Mouse (Mus musculus): Measurements from ENCODE around the gene Tanc2.

The Tanc2 gene

DNA sequence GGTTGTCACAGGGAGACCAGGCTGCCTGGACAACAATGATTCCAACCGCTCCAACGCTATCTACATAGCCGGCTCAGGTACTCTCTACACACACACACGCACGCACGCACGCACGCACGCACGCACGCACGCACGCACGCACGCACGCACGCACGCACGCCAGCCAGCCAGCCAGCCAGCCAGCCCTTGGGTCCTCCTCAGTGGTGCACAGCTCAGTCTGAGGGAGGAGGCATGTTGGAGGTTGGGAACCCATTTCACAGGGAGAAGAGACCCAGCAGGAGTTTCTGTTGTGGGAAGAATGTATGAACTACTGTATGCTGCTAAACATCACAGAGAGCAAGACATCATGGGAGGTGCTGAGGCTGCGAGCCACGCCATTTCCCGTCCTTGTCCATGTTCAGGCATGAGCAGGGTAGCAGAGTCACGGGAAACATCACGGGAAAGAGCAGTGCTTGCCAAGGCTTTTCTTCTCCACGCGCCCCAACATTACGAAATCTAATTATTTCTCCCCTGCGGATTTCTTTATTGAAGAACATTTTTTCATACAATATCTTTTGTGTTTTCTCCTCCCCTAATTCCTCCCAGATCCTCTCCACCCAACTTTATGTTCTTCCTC, 366.1 kb downstream of the Tanc2 start:
- no peak for DNase-seq (ENCODE audit: low read depth)

DNA sequence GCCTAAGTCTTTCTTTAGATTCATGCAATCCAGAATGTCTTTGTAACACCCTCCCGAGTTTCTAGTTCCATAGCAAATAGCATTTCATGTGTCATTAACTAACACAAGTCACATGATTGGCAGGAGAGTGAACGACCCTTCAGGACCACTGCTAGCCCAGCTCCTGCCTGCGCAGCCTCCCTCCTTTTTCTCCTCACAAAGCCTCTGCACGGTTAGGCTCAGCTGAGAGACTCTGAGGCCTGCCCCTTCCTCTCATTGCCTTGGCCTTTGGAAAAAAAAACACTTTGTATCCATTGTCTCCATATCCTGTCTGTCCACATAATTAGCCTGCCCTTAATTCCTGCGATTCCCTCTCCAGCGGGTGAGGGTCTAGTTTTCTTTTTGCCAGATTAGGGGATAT, 367.7 kb downstream of the Tanc2 start:
- no peak for DNase-seq (ENCODE audit: low read depth)

DNA sequence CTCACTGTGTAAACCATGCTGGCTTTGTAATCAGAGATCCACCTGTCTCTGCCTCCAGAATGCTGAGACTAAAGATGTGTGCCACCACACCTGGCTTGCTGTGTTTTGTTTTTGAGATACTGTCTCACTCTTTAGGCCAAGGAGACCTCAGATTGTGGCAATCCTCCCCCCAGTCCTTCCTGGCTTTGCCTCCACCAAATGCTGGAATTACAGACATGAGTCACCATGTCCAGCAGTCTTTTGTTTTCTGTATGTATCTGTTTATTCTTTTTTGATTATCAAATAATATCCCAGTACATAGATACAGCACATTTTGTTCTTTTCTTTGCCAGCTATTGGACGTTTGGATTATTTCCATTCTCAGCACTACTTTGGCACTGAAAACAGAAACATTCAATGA, 368.8 kb downstream of the Tanc2 start:
- no peak for DNase-seq (ENCODE audit: low read depth)

DNA sequence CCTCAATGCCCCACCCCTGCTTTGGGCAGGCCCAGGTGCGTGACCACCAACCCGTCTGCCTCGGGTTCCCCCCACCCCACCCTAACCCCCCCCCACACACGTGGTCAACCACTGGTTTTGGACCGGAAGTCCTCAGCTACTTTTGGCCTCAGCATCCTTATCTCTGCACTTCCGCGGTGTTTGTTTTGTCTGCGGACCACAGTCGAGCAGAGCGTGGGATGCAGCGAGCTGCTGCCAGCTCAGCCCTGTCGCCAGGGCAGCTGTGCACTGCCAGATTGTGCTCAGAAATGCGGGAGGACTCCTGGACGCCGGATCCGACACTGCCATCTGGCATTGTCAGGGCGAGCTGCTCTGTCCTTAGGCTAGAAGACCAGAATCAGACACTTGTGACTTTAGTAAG, 369.6 kb downstream of the Tanc2 start:
- peak; percentile 74 for DNase-seq (ENCODE audit: low read depth)

DNA sequence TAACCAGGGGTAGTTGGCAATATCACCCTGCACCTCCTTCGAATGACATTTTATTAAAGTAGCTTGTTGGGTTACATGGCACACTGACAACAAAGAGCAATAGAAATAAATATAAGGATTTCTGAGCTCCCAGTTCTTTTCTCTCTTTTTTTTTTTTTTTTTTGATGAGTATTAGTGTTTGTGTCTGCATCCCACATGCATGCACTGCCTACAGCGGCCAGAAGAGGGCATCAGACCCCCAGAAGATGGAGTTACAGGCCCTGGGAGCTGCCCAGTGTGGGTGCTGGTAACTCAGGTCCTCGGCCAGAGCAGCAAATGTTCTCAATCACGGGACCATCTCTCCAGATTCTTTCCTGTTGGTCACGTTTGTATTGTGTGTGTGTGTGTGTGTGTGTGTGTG, 374.9 kb downstream of the Tanc2 start:
- DNase-seq (ENCODE audit: low read depth): peak; percentile 24

DNA sequence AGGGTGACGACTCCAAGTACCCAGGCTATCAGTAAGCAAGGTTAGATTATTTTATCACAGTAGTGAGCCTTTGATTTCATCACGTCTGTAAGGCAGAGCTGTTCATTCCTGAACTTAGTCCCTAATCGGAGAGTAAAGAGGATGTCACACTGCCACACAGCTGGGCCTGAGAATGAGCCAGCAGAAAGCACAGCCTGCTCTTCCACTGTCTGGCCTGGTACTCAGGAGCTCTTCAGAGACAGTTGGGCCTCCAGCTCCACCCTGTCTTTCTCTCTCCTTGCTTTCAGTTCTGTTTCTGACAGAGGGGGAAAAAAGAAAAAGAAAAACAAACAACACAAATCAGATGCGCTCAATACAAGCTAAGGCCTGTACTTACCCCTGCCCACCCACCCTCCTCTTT, 376.5 kb downstream of the Tanc2 start:
- no peak for DNase-seq (ENCODE audit: low read depth)

DNA sequence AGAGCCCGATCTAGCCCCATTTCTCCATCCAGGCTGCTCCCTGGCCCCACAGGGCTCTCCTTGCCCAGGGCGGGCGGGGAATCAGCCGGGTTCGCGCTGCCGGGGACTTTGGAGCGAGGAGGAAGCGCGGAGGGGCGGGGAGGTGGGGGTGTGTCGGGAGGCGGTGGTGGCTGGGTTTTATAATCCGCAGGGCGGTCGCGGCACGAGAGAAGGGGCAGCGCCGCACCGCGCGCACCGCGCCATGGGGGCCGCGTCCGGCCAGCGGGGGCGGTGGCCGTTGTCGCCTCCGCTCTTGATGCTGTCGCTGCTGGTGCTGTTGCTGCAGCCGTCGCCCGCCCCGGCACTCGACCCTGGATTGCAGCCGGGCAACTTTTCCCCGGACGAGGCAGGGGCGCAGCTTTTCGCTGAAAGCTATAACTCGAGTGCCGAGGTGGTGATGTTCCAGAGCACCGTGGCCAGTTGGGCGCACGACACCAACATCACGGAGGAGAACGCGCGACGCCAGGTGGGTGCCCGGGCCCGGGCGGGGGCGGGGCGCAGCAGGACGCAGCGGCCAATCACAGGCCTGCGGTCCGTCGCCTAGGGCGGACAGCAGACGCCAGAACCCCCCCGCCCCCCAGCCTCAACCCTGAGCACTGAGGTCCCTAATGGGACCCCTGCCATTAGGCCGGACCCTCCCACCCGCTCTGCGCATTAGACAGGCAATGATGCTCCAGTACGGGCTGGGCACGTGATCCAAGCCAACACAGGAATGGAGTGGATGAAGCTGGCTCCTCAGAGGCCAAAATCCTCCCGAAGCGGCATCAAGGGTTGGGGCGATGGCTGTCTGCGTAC, 378.2 kb downstream of the Tanc2 start, which contains the start of gene Ace:
TSS of gene Ace (plus strand) at position 205 of the 834 bp plus-strand sequence.
- DNase-seq (ENCODE audit: low read depth): no peak

DNA sequence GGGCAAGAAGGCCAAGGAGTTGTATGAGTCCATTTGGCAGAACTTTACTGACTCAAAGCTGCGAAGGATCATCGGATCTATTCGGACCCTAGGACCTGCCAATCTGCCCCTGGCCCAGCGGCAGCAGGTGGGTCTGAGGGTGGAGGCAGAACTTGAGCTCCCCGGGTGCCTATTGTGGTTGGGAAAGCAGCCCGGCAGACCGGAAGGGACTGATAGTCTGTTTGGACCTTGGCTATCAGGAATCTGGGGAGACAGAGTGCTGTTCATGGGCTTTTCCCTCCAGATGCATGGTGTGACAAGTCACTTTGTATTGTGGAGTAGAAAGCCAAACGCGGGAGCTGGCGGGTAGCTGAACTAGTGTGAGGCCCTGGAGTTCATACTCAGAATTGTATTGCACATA, 379.2 kb downstream of the Tanc2 start:
- no peak for DNase-seq (ENCODE audit: low read depth)

DNA sequence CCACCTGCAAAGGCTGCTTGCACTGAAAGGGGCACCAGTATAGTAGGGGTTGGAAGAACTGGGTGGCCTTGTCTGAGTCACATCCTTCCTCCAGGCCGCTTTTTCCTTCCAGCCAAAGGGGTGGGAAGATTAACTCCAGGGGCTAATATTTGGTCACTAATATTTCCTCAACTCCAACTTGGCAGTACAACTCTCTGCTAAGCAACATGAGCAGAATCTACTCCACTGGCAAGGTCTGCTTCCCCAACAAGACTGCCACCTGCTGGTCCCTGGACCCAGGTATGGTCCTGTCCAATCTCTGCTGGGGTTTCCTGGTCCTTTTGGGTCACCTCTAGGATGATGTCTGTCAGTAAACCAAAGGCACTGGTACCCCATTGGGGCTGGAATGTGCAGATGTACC, 379.7 kb downstream of the Tanc2 start:
- peak; percentile 48 for DNase-seq (ENCODE audit: low read depth)

DNA sequence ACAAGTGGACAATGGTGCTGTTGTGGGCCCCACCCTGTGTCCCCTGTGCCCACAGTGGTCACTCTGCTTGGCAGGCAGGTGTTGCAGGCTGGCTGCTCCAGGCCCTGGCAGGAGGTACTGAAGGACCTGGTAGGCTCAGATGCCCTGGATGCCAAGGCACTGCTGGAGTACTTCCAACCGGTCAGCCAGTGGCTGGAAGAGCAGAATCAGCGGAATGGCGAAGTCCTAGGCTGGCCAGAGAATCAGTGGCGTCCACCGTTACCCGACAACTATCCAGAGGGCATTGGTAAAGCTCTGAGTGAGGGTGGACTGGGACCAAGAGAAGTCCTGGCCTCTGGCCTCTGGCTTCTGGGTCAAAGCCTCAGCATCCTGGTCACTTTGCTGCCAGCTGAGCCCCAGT, 384.8 kb downstream of the Tanc2 start:
- DNase-seq (ENCODE audit: low read depth): no peak

DNA sequence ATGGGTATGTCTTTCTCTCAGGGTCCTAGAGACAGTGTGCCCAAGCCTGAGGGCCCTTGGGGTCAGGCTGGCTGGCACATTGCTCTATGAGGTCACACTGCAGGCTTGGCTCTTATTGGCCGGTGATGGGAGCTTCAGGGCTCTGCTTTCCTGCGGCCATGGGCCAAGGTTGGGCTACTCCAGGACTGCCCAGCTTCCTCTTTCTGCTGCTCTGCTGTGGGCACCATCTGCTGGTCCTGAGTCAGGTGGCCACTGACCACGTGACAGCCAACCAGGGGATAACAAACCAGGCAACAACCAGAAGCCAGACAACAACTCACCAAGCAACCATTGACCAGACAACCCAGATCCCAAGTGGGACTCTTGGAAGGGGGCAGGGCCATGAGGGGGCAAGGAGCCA, 385.3 kb downstream of the Tanc2 start:
- DNase-seq (ENCODE audit: low read depth): peak; percentile 35

DNA sequence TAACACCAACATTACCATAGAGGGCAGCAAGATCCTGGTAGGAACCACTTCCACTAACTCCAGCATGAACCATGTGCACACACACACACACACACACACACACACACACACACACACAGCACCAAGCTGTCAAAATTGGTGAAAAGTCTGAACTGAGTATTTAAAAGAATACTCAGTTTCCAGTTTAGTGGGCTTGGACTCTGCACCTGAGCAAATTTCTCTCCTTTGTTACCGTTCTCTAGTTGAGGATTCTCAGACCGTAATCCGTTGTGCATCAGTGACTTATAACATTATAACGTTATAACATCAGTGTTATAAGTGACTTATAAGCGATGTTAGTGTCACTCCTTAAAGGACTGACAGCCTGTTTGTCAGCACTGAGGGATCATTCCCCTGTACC, 385.9 kb downstream of the Tanc2 start:
- no peak for DNase-seq (ENCODE audit: low read depth)

DNA sequence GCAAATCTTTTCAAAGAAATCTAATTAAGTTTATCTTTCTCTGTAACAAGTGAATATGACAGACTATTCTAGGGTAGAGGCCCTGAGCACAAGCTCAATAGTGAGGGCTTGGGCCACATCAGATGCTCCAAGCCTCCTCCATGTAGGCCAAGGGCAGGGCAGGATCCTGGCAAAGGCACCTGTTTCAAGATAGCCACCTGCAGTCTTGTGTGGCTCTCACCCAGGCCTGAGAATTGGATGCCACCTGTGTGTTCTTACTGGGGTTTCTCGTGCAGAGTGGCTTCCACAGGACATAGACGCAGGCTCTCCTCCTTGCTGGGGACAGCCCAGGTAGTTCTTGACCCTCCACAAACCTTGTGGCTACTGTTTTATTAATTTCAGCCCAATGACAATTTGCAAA, 388.4 kb downstream of the Tanc2 start:
- no peak for DNase-seq (ENCODE audit: low read depth)

DNA sequence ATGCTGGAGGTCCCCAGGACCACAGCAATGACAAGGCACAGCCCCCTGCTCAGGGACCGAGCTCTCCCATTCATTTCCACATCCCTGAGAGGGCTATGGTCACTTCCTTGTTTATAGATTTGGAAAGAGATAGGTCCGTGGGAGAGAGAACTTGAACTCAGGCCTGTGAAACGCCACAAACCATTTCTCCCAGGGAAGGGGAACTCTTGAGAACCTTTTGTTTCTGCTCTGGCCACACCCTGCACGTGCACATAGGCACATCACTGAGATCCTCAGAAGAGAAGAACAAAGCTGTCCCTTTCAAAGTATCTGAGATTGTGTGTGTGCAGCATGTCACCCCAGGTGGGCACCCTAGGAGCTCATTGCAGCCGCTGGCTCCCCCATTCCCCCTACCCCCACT, 388.8 kb downstream of the Tanc2 start:
- no peak for DNase-seq (ENCODE audit: low read depth)
